Mouse (Mus musculus) liver, embryonic 16.5 days (tissue): ENCODE results near the gene Mblac1. TPM values are rescaled to one million over a fixed set of nuclear protein-coding genes. Genes with fewer than 3 reads are reported as not detected.

Experiments used
- ATAC-seq: fragments of 200-750 bp; cut with Nextera tagmentation; 2 replicates; pipeline ENCODE4 v1.8.0; 2017; ENCODE audit warnings: low read depth, mild to moderate bottlenecking, moderate number of reproducible peaks, moderate library complexity
- H3K27ac ChIP-seq: fragments of 300-500 bp; sonication (generic); 2 replicates; pipeline ENCODE4 v1.5.1; 2014; ENCODE audit warnings: mild to moderate bottlenecking, low read length
- H3K27me3 ChIP-seq: fragments of 300-500 bp; sonication (generic); 2 replicates; pipeline ENCODE4 v1.6.1; 2014; ENCODE audit warnings: low read depth, low read length, mixed read lengths; ENCODE audit not compliant: control insufficient read depth, insufficient read depth
- H3K36me3 ChIP-seq: fragments of 300-500 bp; sonication (generic); 2 replicates; pipeline ENCODE4 v1.6.1; 2014; ENCODE audit warnings: mild to moderate bottlenecking; ENCODE audit not compliant: control insufficient read depth, insufficient read depth
- H3K4me1 ChIP-seq: fragments of 300-500 bp; sonication (generic); 2 replicates; pipeline ENCODE4 v1.6.1; 2014; ENCODE audit warnings: low read depth, low read length, mixed read lengths; ENCODE audit not compliant: control insufficient read depth
- H3K4me2 ChIP-seq: fragments of 300-500 bp; sonication (generic); 2 replicates; pipeline ENCODE4 v1.6.1; 2014; ENCODE audit warnings: low read depth, low read length, mixed read lengths
- H3K4me3 ChIP-seq: fragments of 300-500 bp; sonication (generic); 2 replicates; pipeline ENCODE4 v1.5.1; 2014; ENCODE audit warnings: low read depth, mild to moderate bottlenecking, low read length
- H3K9ac ChIP-seq: fragments of 300-500 bp; sonication (generic); 2 replicates; pipeline ENCODE4 v1.6.1; 2014; ENCODE audit warnings: low read depth, low read length
- H3K9me3 ChIP-seq: fragments of 300-500 bp; sonication (generic); replicated peaks from 2 replicates; pipeline ENCODE4 v1.6.1; 2016; ENCODE audit warnings: low read length; ENCODE audit not compliant: control insufficient read depth
- WGBS: fragments of 180-500 bp; shearing (Covaris S2); extraction: QIAGEN DNeasy Blood & Tissue Kit; methylation state at CpG from one replicate; pipeline ENCODE4 v1.1.7; 2014; ENCODE audit not compliant: insufficient replicate concordance; 5-methylcytosine and 5-hydroxymethylcytosine counted together
- polyA plus RNA-seq: library from polyadenylated mRNA; unstranded; fragments of >200 nt; fragmentation: Nextera tagmentation; extraction: Ambion mirVana; gene quantifications from 2 replicates; pipeline ENCODE4 v1.2.1, GENCODE M21; 2015

Gene Mblac1
- polyA plus RNA-seq = 2.2 TPM in 2 replicates

DNA sequence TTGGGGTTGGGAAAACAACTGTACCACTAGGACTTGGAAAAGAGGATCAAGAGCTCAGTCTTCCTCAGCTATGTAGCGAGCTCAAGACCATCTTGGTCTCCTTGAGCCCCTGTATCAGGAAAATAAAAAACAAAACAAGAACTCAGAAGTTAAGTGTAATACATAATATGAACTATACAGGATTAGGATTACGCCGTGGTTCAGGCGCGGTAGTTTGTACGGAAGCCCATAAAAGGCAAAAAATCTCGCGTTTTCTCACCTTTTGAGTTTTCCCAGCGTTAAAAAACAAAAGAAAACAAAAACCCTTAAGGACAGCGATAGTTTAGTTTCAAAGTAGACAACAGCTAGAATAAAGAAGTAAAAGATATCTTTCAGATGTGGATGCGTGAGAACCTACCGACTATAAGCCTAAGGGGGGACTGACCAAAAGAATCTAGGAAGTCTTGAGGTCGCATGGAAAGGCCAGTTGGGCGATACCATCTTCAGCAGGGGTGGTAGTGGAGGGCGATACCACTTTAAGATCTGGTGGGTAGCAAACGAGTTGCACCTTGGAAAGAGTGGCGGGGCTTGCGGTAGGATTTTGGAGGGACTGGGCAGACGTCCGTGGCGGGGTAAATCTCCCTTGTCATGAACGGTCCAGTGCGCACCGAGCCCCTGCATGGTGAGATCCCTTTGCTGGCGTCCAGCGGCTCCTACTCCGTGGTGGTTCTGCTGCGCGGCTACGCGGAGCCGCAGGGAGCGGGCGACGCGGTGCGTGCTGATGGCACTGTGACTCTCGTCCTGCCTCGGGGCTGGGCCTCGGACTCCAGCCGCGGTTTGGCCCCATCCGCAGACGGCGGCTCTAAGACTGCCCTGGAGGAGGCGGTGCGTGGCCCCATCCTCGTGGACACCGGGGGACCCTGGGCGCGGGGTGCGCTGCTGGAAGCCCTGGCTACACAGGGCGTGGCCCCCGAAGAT lies at the start of gene Mblac1:
Gene Mblac1 (plus strand): TSS at position 544 of the 957 bp plus-strand sequence.
- peak within 1 kb of the TSS; percentile 87 for H3K9ac ChIP-seq
- 5% methylated on average over 54 of the region's 54 CpGs for WGBS
- peaks cover 15% of the 10 kb centered on the region for H3K4me1 ChIP-seq
- peaks cover 2% of the 10 kb centered on the region; the same call in 1 of the 2 replicates for H3K36me3 ChIP-seq
- peak within 1 kb of the TSS; percentile 80 for H3K4me3 ChIP-seq
- H3K27ac ChIP-seq = peak within 1 kb of the TSS; percentile 57
- ATAC-seq = peak; percentile 83
- no peaks in the 10 kb centered on the region for H3K9me3 ChIP-seq
- no peaks in the 10 kb centered on the region for H3K27me3 ChIP-seq
- H3K4me2 ChIP-seq = peak within 1 kb of the TSS; percentile 99

DNA sequence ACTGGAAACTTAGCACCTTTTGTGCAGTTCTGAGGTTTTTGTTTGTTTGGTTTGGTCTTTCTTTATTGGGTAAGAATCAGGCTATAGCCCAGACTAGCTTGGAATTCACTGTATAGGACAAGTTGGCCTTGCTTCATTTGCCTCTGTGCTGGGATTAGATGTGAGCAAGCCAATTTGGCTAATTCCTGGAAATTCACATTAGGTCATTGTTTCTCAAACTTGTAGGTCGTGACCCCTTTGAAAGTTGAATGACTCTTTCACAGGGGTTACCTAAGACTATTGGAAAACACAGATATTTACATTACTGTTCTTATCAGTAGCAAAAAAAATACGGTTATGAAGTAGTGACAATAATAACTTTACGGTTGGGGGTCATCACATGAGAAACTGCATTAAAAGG lies 39.7 kb upstream of the Mblac1 start:
- no peaks in the 10 kb centered on the region for H3K9me3 ChIP-seq
- ATAC-seq = no peak
- peak overlapping the region; percentile 74 for H3K4me2 ChIP-seq
- peak overlapping the region; percentile 85; the same call in 1 of the 2 replicates for H3K9ac ChIP-seq
- H3K4me3 ChIP-seq = peak overlapping the region; percentile 83; the same call in 1 of the 2 replicates
- 53% methylated on average over 3 of the region's 3 CpGs for WGBS
- H3K4me1 ChIP-seq = peaks cover 10% of the 10 kb centered on the region
- no peak overlapping the region for H3K27ac ChIP-seq
- H3K27me3 ChIP-seq = no peaks in the 10 kb centered on the region
- H3K36me3 ChIP-seq = peaks cover 8% of the 10 kb centered on the region

DNA sequence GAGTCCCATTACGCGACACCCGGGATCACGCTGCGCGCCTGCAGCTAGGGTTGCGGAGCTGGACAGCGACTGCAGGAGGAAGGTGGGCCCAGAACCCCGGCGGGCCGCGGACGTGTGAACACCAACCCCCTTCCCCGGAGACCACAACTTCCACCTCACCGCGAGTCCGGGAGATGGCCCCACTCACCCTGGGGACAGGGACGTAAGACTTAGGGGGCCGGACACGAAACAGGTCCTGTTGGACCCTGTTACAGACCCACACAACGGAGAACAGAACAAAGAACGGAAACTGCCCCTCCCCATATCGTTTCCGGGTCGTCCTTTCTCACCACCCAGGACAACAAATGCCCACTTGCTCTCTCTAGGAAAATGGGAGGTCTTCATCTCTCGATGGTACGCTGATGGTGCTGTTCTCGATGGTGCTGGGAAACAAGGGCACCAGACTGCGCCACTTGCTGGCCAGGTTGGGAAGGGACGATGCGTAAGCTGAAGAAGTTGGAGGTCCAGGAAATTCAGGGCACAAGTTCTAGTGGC lies 38.6 kb upstream of the Mblac1 start, which contains the start of gene Zfp113:
Gene Zfp113 (minus strand): TSS at position 302 of the 534 bp plus-strand sequence.
- H3K9me3 ChIP-seq = no peaks in the 10 kb centered on the region
- H3K4me2 ChIP-seq = peak within 1 kb of the TSS; percentile 74
- peaks cover 14% of the 10 kb centered on the region for H3K4me1 ChIP-seq
- peak; percentile 94 for ATAC-seq
- peak within 1 kb of the TSS; percentile 84 for H3K27ac ChIP-seq
- peak within 1 kb of the TSS; percentile 83 for H3K4me3 ChIP-seq
- H3K9ac ChIP-seq = peak within 1 kb of the TSS; percentile 85
- peaks cover 5% of the 10 kb centered on the region for H3K36me3 ChIP-seq
- WGBS = under 1% methylated on average over 31 of the region's 31 CpGs
- H3K27me3 ChIP-seq = no peaks in the 10 kb centered on the region

DNA sequence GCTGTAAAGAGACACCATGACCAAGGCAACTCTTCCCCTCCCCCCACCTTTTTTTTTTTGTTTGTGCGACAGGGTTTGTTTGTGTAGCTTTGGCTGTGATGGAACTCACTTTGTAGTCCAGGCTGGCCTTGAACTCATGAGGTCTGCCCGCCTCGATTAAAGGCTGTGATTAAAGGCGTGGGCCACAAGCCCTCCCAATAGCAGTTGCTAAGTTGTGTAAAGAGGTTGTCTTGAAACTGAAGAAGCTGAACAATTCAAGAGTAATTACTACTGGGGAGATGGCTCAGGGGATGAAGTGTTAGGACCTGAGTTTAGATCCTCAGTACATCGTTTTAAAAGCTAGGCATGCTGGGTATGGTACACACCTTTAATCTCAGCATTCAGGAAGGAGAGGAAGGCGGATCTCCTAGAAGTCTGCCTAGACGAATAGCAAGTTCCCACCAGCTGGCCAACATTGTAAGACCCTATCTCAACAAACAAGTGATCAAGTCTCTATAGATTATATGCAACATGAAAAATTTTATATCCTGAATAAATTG lies 33.8 kb upstream of the Mblac1 start:
- 50% methylated on average over 7 of the region's 7 CpGs for WGBS
- Histone ChIP-seq H3K4me3 (peak overlapping the region; percentile 92), H3K27me3 (no peaks in the 10 kb centered on the region), H3K9ac (peak overlapping the region; percentile 86), H3K4me2 (peak overlapping the region; percentile 88), H3K36me3 (peaks cover 26% of the 10 kb centered on the region), H3K9me3 (no peaks in the 10 kb centered on the region), H3K27ac (peak overlapping the region; percentile 41; the same call in 1 of the 2 replicates), H3K4me1 (peaks cover 26% of the 10 kb centered on the region)
- no peak for ATAC-seq

DNA sequence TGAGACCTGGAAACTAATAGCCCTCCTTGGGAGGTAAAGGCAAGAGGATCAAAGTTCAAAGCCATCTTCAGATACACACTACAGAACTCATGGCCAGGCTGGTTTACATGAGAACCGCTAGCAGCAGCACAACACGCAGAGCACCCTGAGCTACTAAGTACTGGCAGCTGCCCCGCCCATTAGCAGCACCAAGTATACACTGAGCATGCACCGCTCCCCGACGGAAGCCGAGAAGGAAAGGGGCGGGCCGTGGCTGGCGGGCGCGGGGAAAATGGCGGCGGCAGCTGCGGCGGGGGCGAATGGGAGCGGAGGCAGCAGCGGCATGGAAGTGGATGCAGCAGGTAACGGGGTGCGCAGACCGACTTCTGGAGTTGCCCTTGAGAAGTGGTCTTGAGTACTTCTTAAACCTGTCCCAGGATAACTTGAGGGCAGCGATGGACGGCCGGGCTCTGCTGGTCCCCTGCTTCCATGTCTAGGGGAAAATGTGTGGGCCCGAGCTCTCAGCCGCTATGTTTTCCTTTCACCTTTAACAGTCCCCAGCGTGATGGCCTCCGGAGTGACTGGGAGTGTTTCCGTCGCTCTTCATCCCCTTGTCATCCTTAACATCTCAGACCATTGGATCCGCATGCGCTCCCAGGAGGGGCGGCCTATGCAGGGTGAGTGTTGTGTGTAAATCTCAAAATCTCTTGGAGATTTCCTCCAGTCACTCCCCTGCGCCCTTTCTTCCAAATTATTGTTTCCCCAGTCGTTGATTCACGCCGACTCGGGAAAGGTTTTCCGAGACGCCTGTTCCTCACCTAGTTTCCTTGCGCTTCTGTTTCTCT lies 33.1 kb upstream of the Mblac1 start, which contains the start of gene Cops6:
Gene Cops6 (plus strand): TSS at position 230 of the 824 bp plus-strand sequence.
- H3K4me2 ChIP-seq = peak within 1 kb of the TSS; percentile 88
- under 1% methylated on average over 42 of the region's 42 CpGs for WGBS
- peaks cover 34% of the 10 kb centered on the region for H3K36me3 ChIP-seq
- H3K9ac ChIP-seq = peak within 1 kb of the TSS; percentile 86
- peak within 1 kb of the TSS; percentile 78 for H3K27ac ChIP-seq
- H3K9me3 ChIP-seq = no peaks in the 10 kb centered on the region
- H3K4me3 ChIP-seq = peak within 1 kb of the TSS; percentile 92
- H3K27me3 ChIP-seq = no peaks in the 10 kb centered on the region
- peak; percentile 97 for ATAC-seq
- peaks cover 26% of the 10 kb centered on the region for H3K4me1 ChIP-seq

DNA sequence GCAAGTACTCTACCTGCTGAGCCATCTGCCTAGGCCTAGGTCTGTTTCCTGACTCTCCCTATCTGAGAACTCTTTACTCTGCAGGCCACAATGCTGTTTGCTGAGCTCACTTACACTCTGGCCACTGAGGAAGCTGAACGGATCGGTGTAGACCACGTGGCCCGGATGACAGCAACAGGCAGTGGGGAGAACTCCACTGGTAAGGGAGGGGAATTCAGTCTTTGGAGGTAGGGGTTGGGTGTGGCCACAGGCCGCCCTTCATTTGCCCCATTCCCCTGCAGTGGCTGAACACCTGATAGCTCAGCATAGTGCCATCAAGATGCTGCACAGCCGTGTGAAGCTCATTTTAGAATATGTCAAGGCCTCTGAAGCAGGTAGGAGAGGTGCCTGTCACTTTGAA lies 31.1 kb upstream of the Mblac1 start:
- Histone ChIP-seq H3K36me3 (peaks cover 54% of the 10 kb centered on the region), H3K27ac (no peak overlapping the region; the same call in 1 of the 2 replicates), H3K4me1 (peaks cover 26% of the 10 kb centered on the region), H3K27me3 (no peaks in the 10 kb centered on the region), H3K9ac (no peak overlapping the region), H3K4me3 (no peak overlapping the region), H3K9me3 (no peaks in the 10 kb centered on the region), H3K4me2 (no peak overlapping the region)
- no peak for ATAC-seq
- WGBS = 48% methylated on average over 6 of the region's 6 CpGs

DNA sequence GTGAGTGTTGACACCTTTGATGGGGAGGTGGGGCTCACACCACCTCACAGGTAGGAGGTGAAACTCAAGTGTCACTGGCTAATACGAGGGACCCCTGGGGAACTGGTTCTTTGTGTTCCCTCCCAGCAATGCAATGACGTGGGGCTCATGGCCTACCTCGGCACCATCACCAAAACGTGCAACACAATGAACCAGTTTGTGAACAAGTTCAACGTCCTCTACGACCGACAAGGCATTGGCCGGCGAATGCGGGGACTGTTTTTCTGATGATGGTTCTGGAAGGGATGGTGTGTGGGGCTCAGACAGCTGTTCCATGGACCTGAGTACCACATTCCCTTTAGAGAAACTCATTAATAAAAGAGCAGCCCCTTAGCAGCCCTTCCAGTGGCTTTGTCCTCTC lies 30.5 kb upstream of the Mblac1 start:
- Histone ChIP-seq H3K4me3 (no peak overlapping the region), H3K9ac (no peak overlapping the region), H3K9me3 (no peaks in the 10 kb centered on the region), H3K27ac (no peak overlapping the region), H3K4me2 (no peak overlapping the region), H3K36me3 (peaks cover 60% of the 10 kb centered on the region), H3K27me3 (no peaks in the 10 kb centered on the region), H3K4me1 (peaks cover 26% of the 10 kb centered on the region)
- WGBS = 71% methylated on average over 10 of the region's 10 CpGs
- no peak for ATAC-seq

DNA sequence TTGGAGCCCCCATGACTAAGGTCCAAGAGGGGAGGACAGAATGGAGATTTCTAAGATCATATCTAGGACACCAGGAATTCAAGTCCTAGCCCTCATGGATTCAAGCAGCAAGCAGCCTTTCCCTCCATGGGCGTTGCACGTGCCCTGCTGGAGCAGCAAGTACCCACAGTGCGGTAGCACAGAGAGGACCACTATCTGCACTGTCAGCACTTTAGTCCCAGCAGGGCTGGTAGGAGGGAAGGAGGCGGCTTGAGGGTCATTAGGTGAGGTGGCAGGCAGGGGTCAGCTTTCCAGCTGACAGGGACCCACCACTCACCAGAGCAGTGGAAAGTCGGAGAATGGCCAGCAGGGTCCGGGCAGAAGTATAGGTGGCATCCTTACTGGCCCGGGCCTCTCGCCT lies 28.5 kb upstream of the Mblac1 start:
- H3K4me1 ChIP-seq = peaks cover 29% of the 10 kb centered on the region
- 90% methylated on average over 8 of the region's 8 CpGs for WGBS

More for the DNA sequence above, 28.5 kb upstream of the Mblac1 start:
- peaks cover 71% of the 10 kb centered on the region for H3K36me3 ChIP-seq
- no peak for ATAC-seq
- H3K9me3 ChIP-seq = no peaks in the 10 kb centered on the region
- no peak overlapping the region for H3K4me3 ChIP-seq
- H3K27me3 ChIP-seq = no peaks in the 10 kb centered on the region
- no peak overlapping the region for H3K4me2 ChIP-seq
- no peak overlapping the region for H3K27ac ChIP-seq
- no peak overlapping the region for H3K9ac ChIP-seq
